Mouse (Mus musculus): ENCODE measurements around the gene Acsl1. TPM values are rescaled to one million over a fixed set of nuclear protein-coding genes. Genes with fewer than 3 reads are reported as not detected.

Acsl1 gene
- polyA plus RNA-seq, 1 experiment from 2014 or later: 17.2 TPM

- Histone ChIP-seq H3K9me3 (replicated peaks) (no peaks in the 10 kb centered on the region), H3K4me2 (no peak overlapping the region), H3K4me1 (peaks cover 2% of the 10 kb centered on the region; the same call in 1 of the 2 replicates), H3K36me3 (no peaks in the 10 kb centered on the region), H3K9ac (replicated peaks) (no peak overlapping the region), H3K27ac (replicated peaks) (no peak overlapping the region), H3K4me3 (replicated peaks) (no peak overlapping the region), H3K27me3 (replicated peaks) (no peaks in the 10 kb centered on the region)
- WGBS: 86% methylated on average over 5 of the region's 5 CpGs
- ATAC-seq (ENCODE audit: low FRiP score): no peak
Observed at GRCm38 (mm10) chr8:46545854-46546253, 75.0 kb downstream of the Acsl1 start.

- Histone ChIP-seq H3K36me3 (no peaks in the 10 kb centered on the region), H3K4me2 (no peak overlapping the region), H3K27me3 (replicated peaks) (no peaks in the 10 kb centered on the region), H3K27ac (replicated peaks) (no peak overlapping the region), H3K4me1 (peaks cover 6% of the 10 kb centered on the region; the same call in 1 of the 2 replicates), H3K9ac (replicated peaks) (no peak overlapping the region), H3K9me3 (replicated peaks) (no peaks in the 10 kb centered on the region), H3K4me3 (replicated peaks) (no peak overlapping the region)
- WGBS: 83% methylated on average over 11 of the region's 11 CpGs
- ATAC-seq (ENCODE audit: low FRiP score): no peak
Observed at GRCm38 (mm10) chr8:46546431-46547176, 75.8 kb downstream of the Acsl1 start.

GRCm38 (mm10) chr8:46547245-46547644, 76.4 kb downstream of the Acsl1 start:
- H3K9ac ChIP-seq (replicated peaks): no peak overlapping the region
- H3K4me3 ChIP-seq (replicated peaks): no peak overlapping the region
- no peaks in the 10 kb centered on the region for H3K9me3 ChIP-seq (replicated peaks)
- no peak overlapping the region for H3K27ac ChIP-seq (replicated peaks)
- peaks cover 7% of the 10 kb centered on the region for H3K4me1 ChIP-seq
- H3K27me3 ChIP-seq (replicated peaks): no peaks in the 10 kb centered on the region
- no peaks in the 10 kb centered on the region for H3K36me3 ChIP-seq
- ATAC-seq (ENCODE audit: low FRiP score): no peak
- H3K4me2 ChIP-seq: no peak overlapping the region
- WGBS: 55% methylated on average over 4 of the region's 4 CpGs

- H3K4me1 ChIP-seq: peaks cover 16% of the 10 kb centered on the region
- H3K27me3 ChIP-seq (replicated peaks): no peaks in the 10 kb centered on the region
- no peak overlapping the region for H3K4me3 ChIP-seq (replicated peaks)
- H3K27ac ChIP-seq (replicated peaks): no peak overlapping the region
- no peak for ATAC-seq (ENCODE audit: low FRiP score)
- no peak overlapping the region for H3K9ac ChIP-seq (replicated peaks)
- no peak overlapping the region for H3K4me2 ChIP-seq
- H3K36me3 ChIP-seq: no peaks in the 10 kb centered on the region
- 89% methylated on average over 8 of the region's 8 CpGs for WGBS
- H3K9me3 ChIP-seq (replicated peaks): no peaks in the 10 kb centered on the region
Observed at GRCm38 (mm10) chr8:46550058-46550457, 79.2 kb downstream of the Acsl1 start.

GRCm38 (mm10) chr8:46551029-46551428, 80.2 kb downstream of the Acsl1 start:
- H3K27ac ChIP-seq (replicated peaks): peak overlapping the region; percentile 84; the same call in 1 of the 2 replicates

GRCm38 (mm10) chr8:46551615-46552440, 81.0 kb downstream of the Acsl1 start, which contains the start of gene Cenpu:
Gene Cenpu (plus strand): TSS chr8:46552028.
- peak within 1 kb of the TSS; percentile 86 for H3K4me2 ChIP-seq
- H3K27me3 ChIP-seq (replicated peaks): no peaks in the 10 kb centered on the region
- peak within 1 kb of the TSS; percentile 73 for H3K4me3 ChIP-seq (replicated peaks)
- H3K4me1 ChIP-seq: peaks cover 16% of the 10 kb centered on the region
- H3K9me3 ChIP-seq (replicated peaks): no peaks in the 10 kb centered on the region
- peak; percentile 99 for ATAC-seq (ENCODE audit: low FRiP score)
- H3K9ac ChIP-seq (replicated peaks): peak within 1 kb of the TSS; percentile 62
- H3K36me3 ChIP-seq: no peaks in the 10 kb centered on the region
- peak within 1 kb of the TSS; percentile 84 for H3K27ac ChIP-seq (replicated peaks)
- WGBS: under 1% methylated on average over 50 of the region's 50 CpGs

More at GRCm38 (mm10) chr8:46551029-46551428, 80.2 kb downstream of the Acsl1 start:
- ATAC-seq (ENCODE audit: low FRiP score): no peak; the same call in 1 of the 2 replicates
- Histone ChIP-seq H3K4me1 (peaks cover 16% of the 10 kb centered on the region), H3K4me2 (peak overlapping the region; percentile 86), H3K27me3 (replicated peaks) (no peaks in the 10 kb centered on the region), H3K36me3 (no peaks in the 10 kb centered on the region), H3K4me3 (replicated peaks) (peak overlapping the region; percentile 73), H3K9ac (replicated peaks) (no peak overlapping the region), H3K9me3 (replicated peaks) (no peaks in the 10 kb centered on the region)
- WGBS: 42% methylated on average over 4 of the region's 4 CpGs

- Histone ChIP-seq H3K9ac (replicated peaks) (peak overlapping the region; percentile 60), H3K27me3 (replicated peaks) (no peaks in the 10 kb centered on the region), H3K36me3 (no peaks in the 10 kb centered on the region), H3K4me1 (peaks cover 16% of the 10 kb centered on the region), H3K4me3 (replicated peaks) (peak overlapping the region; percentile 73), H3K9me3 (replicated peaks) (no peaks in the 10 kb centered on the region), H3K27ac (replicated peaks) (no peak overlapping the region), H3K4me2 (peak overlapping the region; percentile 86)
- ATAC-seq (ENCODE audit: low FRiP score): no peak
- WGBS: 5% methylated on average over 10 of the region's 10 CpGs
Observed at GRCm38 (mm10) chr8:46552441-46552765, 81.6 kb downstream of the Acsl1 start.

- WGBS: 82% methylated on average over 6 of the region's 6 CpGs
- Histone ChIP-seq H3K27ac (replicated peaks) (no peak overlapping the region), H3K27me3 (replicated peaks) (no peaks in the 10 kb centered on the region), H3K4me1 (no peaks in the 10 kb centered on the region), H3K4me2 (no peak overlapping the region), H3K4me3 (replicated peaks) (no peak overlapping the region), H3K36me3 (no peaks in the 10 kb centered on the region; the same call in 1 of the 2 replicates), H3K9me3 (replicated peaks) (no peaks in the 10 kb centered on the region), H3K9ac (replicated peaks) (no peak overlapping the region)
- no peak for ATAC-seq (ENCODE audit: low FRiP score)
Observed at GRCm38 (mm10) chr8:46559428-46559827, 88.6 kb downstream of the Acsl1 start.

GRCm38 (mm10) chr8:46562333-46562732, 91.5 kb downstream of the Acsl1 start:
- Histone ChIP-seq H3K27me3 (replicated peaks) (no peaks in the 10 kb centered on the region), H3K9me3 (replicated peaks) (no peaks in the 10 kb centered on the region), H3K36me3 (no peaks in the 10 kb centered on the region; the same call in 1 of the 2 replicates), H3K27ac (replicated peaks) (no peak overlapping the region), H3K9ac (replicated peaks) (no peak overlapping the region), H3K4me2 (no peak overlapping the region), H3K4me1 (no peaks in the 10 kb centered on the region), H3K4me3 (replicated peaks) (no peak overlapping the region)
- ATAC-seq (ENCODE audit: low FRiP score): no peak
- 91% methylated on average over 16 of the region's 16 CpGs for WGBS

- Histone ChIP-seq H3K4me1 (no peaks in the 10 kb centered on the region), H3K36me3 (no peaks in the 10 kb centered on the region), H3K4me3 (replicated peaks) (no peak overlapping the region), H3K27ac (replicated peaks) (no peak overlapping the region), H3K9me3 (replicated peaks) (no peaks in the 10 kb centered on the region), H3K27me3 (replicated peaks) (no peaks in the 10 kb centered on the region), H3K9ac (replicated peaks) (no peak overlapping the region), H3K4me2 (no peak overlapping the region)
- WGBS: 66% methylated on average over 7 of the region's 7 CpGs
- no peak for ATAC-seq (ENCODE audit: low FRiP score)
Observed at GRCm38 (mm10) chr8:46566914-46567529, 96.2 kb downstream of the Acsl1 start.

- H3K4me2 ChIP-seq: no peak overlapping the region
- no peak overlapping the region for H3K4me3 ChIP-seq (replicated peaks)
- H3K9ac ChIP-seq (replicated peaks): no peak overlapping the region
- no peaks in the 10 kb centered on the region for H3K36me3 ChIP-seq
- no peak overlapping the region for H3K27ac ChIP-seq (replicated peaks)
- no peaks in the 10 kb centered on the region for H3K27me3 ChIP-seq (replicated peaks)
- no peaks in the 10 kb centered on the region for H3K4me1 ChIP-seq
- no peaks in the 10 kb centered on the region for H3K9me3 ChIP-seq (replicated peaks)
- ATAC-seq (ENCODE audit: low FRiP score): no peak
- 92% methylated on average over 8 of the region's 8 CpGs for WGBS
Observed at GRCm38 (mm10) chr8:46567946-46568345, 97.1 kb downstream of the Acsl1 start.
